Comparison of ENCODE assay signal across 17 mouse cellular contexts in genomic region chr11:27753913-27754218, GRCm38 (mm10).
DNase-seq lines count a peak whose midpoint lies in the region; ATAC-seq lines count a peak whose summit lies in the region.
"Had no signal": no experiment of that assay in that cellular context is flagged by ENCODE, and none has a peak within 500 bp of the region (broad histone marks: within the 10 kb centered on the region; RNA-seq: fewer than 3 reads in every experiment).

No protein-coding gene starts in this region.

- DNase-seq in kidney, postnatal 25 days, result no peak
- DNase-seq in neural tube, embryonic 11.5 days (ENCODE audit: low spot score), result no peak
- DNase-seq in lung, postnatal 25 days (ENCODE audit: low spot score), result no peak
- DNase-seq: thymus, adult 2 months had no signal

- no peaks in the 10 kb centered on the region for H3K27me3 ChIP-seq in forebrain, embryonic 13.5 days
- H3K27me3 ChIP-seq in forebrain, embryonic 12.5 days, result no peaks in the 10 kb centered on the region
- H3K27me3 ChIP-seq in kidney, embryonic 15.5 days, result no peaks in the 10 kb centered on the region
- H3K27me3 ChIP-seq in neural tube, embryonic 11.5 days (ENCODE audit: control insufficient read depth, insufficient read depth, low read length), result no peaks in the 10 kb centered on the region
- H3K27me3 ChIP-seq in neural tube, embryonic 15.5 days (replicated peaks), result no peaks in the 10 kb centered on the region
- no peaks in the 10 kb centered on the region for H3K27me3 ChIP-seq in hindbrain, embryonic 16.5 days (replicated peaks; ENCODE audit: control insufficient read depth, insufficient read depth, low read length)
- H3K27me3 ChIP-seq: embryonic facial prominence, embryonic 15.5 days; heart, embryonic 13.5 days; limb, embryonic 15.5 days; megakaryocyte, embryonic 14.5 days had no signal

- no peak overlapping the region for H3K27ac ChIP-seq in forebrain, embryonic 13.5 days
- H3K27ac ChIP-seq in forebrain, embryonic 12.5 days, result no peak overlapping the region
- H3K27ac ChIP-seq in kidney, embryonic 15.5 days, result no peak overlapping the region
- no peak overlapping the region for H3K27ac ChIP-seq in neural tube, embryonic 11.5 days (ENCODE audit: low read depth, low read length)
- no peak overlapping the region for H3K27ac ChIP-seq in neural tube, embryonic 15.5 days (replicated peaks)
- no peak overlapping the region for H3K27ac ChIP-seq in hindbrain, embryonic 16.5 days (ENCODE audit: low read depth, low read length)
- H3K27ac ChIP-seq: embryonic facial prominence, embryonic 15.5 days; heart, embryonic 13.5 days; layer of hippocampus, adult 2 months; limb, embryonic 15.5 days; liver, embryonic 14.5 days had no signal

- H3K9me3 ChIP-seq in forebrain, embryonic 13.5 days (replicated peaks), result no peaks in the 10 kb centered on the region
- no peaks in the 10 kb centered on the region for H3K9me3 ChIP-seq in forebrain, embryonic 12.5 days
- H3K9me3 ChIP-seq in kidney, embryonic 15.5 days (replicated peaks), result no peaks in the 10 kb centered on the region
- H3K9me3 ChIP-seq in neural tube, embryonic 11.5 days (ENCODE audit: control insufficient read depth, low read length), result no peaks in the 10 kb centered on the region
- H3K9me3 ChIP-seq in neural tube, embryonic 15.5 days (replicated peaks), result no peaks in the 10 kb centered on the region
- H3K9me3 ChIP-seq in hindbrain, embryonic 16.5 days (ENCODE audit: control insufficient read depth, low read length), result no peaks in the 10 kb centered on the region
- H3K9me3 ChIP-seq: embryonic facial prominence, embryonic 15.5 days; heart, embryonic 13.5 days; limb, embryonic 15.5 days had no signal

- H3K36me3 ChIP-seq in forebrain, embryonic 13.5 days (ENCODE audit: poor library complexity, severe bottlenecking), result no peaks in the 10 kb centered on the region
- no peaks in the 10 kb centered on the region for H3K36me3 ChIP-seq in forebrain, embryonic 12.5 days (replicated peaks)
- H3K36me3 ChIP-seq in kidney, embryonic 15.5 days, result no peaks in the 10 kb centered on the region
- H3K36me3 ChIP-seq in neural tube, embryonic 11.5 days (ENCODE audit: control insufficient read depth, insufficient read depth, low read length), result no peaks in the 10 kb centered on the region
- H3K36me3 ChIP-seq in neural tube, embryonic 15.5 days, result no peaks in the 10 kb centered on the region
- H3K36me3 ChIP-seq in hindbrain, embryonic 16.5 days (ENCODE audit: control insufficient read depth, insufficient read depth, low read length), result no peaks in the 10 kb centered on the region
- H3K36me3 ChIP-seq: embryonic facial prominence, embryonic 15.5 days; heart, embryonic 13.5 days; limb, embryonic 15.5 days had no signal

- H3K4me3 ChIP-seq in forebrain, embryonic 13.5 days, result no peak overlapping the region
- no peak overlapping the region for H3K4me3 ChIP-seq in forebrain, embryonic 12.5 days (replicated peaks)
- H3K4me3 ChIP-seq in kidney, embryonic 15.5 days (replicated peaks), result no peak overlapping the region
- no peak overlapping the region for H3K4me3 ChIP-seq in neural tube, embryonic 11.5 days (ENCODE audit: low read depth, low read length)
- H3K4me3 ChIP-seq in neural tube, embryonic 15.5 days (replicated peaks), result no peak overlapping the region
- no peak overlapping the region for H3K4me3 ChIP-seq in hindbrain, embryonic 16.5 days (ENCODE audit: low read length)
- H3K4me3 ChIP-seq: embryonic facial prominence, embryonic 15.5 days; heart, embryonic 13.5 days; layer of hippocampus, adult 2 months; limb, embryonic 15.5 days; megakaryocyte, embryonic 14.5 days had no signal

- ATAC-seq in forebrain, embryonic 13.5 days, result no peak; the same call in 1 of the 2 replicates
- ATAC-seq in forebrain, embryonic 12.5 days (ENCODE audit: low FRiP score), result no peak; the same call in 1 of the 2 replicates
- peak; percentile 46; the same call in 1 of the 2 replicates for ATAC-seq in kidney, embryonic 15.5 days (replicated peaks; ENCODE audit: low FRiP score)
- ATAC-seq in neural tube, embryonic 11.5 days (ENCODE audit: insufficient read depth, low FRiP score, low TSS enrichment), result peak; percentile 55
- no peak for ATAC-seq in neural tube, embryonic 15.5 days (ENCODE audit: low FRiP score)
- peak; percentile 17; the same call in 1 of the 2 replicates for ATAC-seq in hindbrain, embryonic 16.5 days
- ATAC-seq: CD4-positive, CD25-positive, alpha-beta regulatory T cell, adult 4 months had no signal

- H3K4me1 ChIP-seq in forebrain, embryonic 13.5 days, result no peaks in the 10 kb centered on the region
- no peaks in the 10 kb centered on the region for H3K4me1 ChIP-seq in forebrain, embryonic 12.5 days
- no peaks in the 10 kb centered on the region for H3K4me1 ChIP-seq in kidney, embryonic 15.5 days
- H3K4me1 ChIP-seq in neural tube, embryonic 11.5 days (ENCODE audit: control insufficient read depth, insufficient read depth, low read length), result no peaks in the 10 kb centered on the region
- no peaks in the 10 kb centered on the region for H3K4me1 ChIP-seq in neural tube, embryonic 15.5 days
- no peaks in the 10 kb centered on the region for H3K4me1 ChIP-seq in hindbrain, embryonic 16.5 days (ENCODE audit: control insufficient read depth, insufficient read depth, low read depth, low read length)
- H3K4me1 ChIP-seq: embryonic facial prominence, embryonic 15.5 days; heart, embryonic 13.5 days; limb, embryonic 15.5 days; megakaryocyte, embryonic 14.5 days had no signal

- H3K9ac ChIP-seq in forebrain, embryonic 13.5 days, result no peak overlapping the region
- H3K9ac ChIP-seq in forebrain, embryonic 12.5 days, result no peak overlapping the region
- no peak overlapping the region for H3K9ac ChIP-seq in kidney, embryonic 15.5 days
- no peak overlapping the region for H3K9ac ChIP-seq in neural tube, embryonic 11.5 days (ENCODE audit: low read length)
- H3K9ac ChIP-seq in neural tube, embryonic 15.5 days (replicated peaks), result no peak overlapping the region
- H3K9ac ChIP-seq in hindbrain, embryonic 16.5 days (ENCODE audit: low read depth, low read length), result no peak overlapping the region
- H3K9ac ChIP-seq: embryonic facial prominence, embryonic 15.5 days; heart, embryonic 13.5 days; limb, embryonic 15.5 days; liver, embryonic 14.5 days; lung, embryonic 14.5 days had no signal

- peak overlapping the region; percentile 19; the same call in 1 of the 2 replicates for H3K4me2 ChIP-seq in forebrain, embryonic 13.5 days
- no peak overlapping the region for H3K4me2 ChIP-seq in forebrain, embryonic 12.5 days
- no peak overlapping the region for H3K4me2 ChIP-seq in kidney, embryonic 15.5 days
- no peak overlapping the region for H3K4me2 ChIP-seq in neural tube, embryonic 11.5 days (ENCODE audit: low read depth)
- H3K4me2 ChIP-seq in neural tube, embryonic 15.5 days, result no peak overlapping the region
- H3K4me2 ChIP-seq in hindbrain, embryonic 16.5 days (ENCODE audit: low read length), result no peak overlapping the region
- H3K4me2 ChIP-seq: embryonic facial prominence, embryonic 15.5 days; heart, embryonic 13.5 days; limb, embryonic 15.5 days; lung, embryonic 14.5 days had no signal

- 76% methylated on average over 9 of the region's 9 CpGs for WGBS in forebrain, embryonic 13.5 days
- 79% methylated on average over 9 of the region's 9 CpGs for WGBS in forebrain, embryonic 12.5 days
- whole genome bisulfite sequencing in kidney, embryonic 15.5 days, result 89% methylated on average over 9 of the region's 9 CpGs
- 82% methylated on average over 9 of the region's 9 CpGs for WGBS in neural tube, embryonic 11.5 days
- 80% methylated on average over 9 of the region's 9 CpGs for WGBS in neural tube, embryonic 15.5 days
- 82% methylated on average over 9 of the region's 9 CpGs for WGBS in hindbrain, embryonic 16.5 days

Comparison
In these comparisons a context has a peak if more than half of its experiments do, and no peak if none do; other contexts are left out.
1. ATAC-seq: peak in kidney, embryonic 15.5 days (single experiment), neural tube, embryonic 11.5 days (single experiment) and hindbrain, embryonic 16.5 days (single experiment); none in forebrain, embryonic 13.5 days (single experiment), forebrain, embryonic 12.5 days (single experiment) and neural tube, embryonic 15.5 days (single experiment).